Mouse (Mus musculus) small intestine, adult 2 months (tissue): ENCODE data around the gene Cdc42bpg.

ENCODE experiments used
- CTCF ChIP-seq: fragments of 200-500 bp; IDR thresholded peaks from 2 replicates; pipeline ENCODE4 v1.5.1; 2012; ENCODE audit warnings: low read depth, mild to moderate bottlenecking, control low read depth, inconsistent platforms, low read length, moderate library complexity, mixed read lengths; ENCODE audit not compliant: insufficient replicate concordance, insufficient read length; ENCODE audit errors: extremely low read depth
- POLR2A ChIP-seq: fragments of 200-500 bp; IDR thresholded peaks from 2 replicates; pipeline ENCODE4 v1.6.1; 2012; ENCODE audit warnings: low read depth, mild to moderate bottlenecking, control low read depth, inconsistent platforms, low read length, moderate library complexity

DNA sequence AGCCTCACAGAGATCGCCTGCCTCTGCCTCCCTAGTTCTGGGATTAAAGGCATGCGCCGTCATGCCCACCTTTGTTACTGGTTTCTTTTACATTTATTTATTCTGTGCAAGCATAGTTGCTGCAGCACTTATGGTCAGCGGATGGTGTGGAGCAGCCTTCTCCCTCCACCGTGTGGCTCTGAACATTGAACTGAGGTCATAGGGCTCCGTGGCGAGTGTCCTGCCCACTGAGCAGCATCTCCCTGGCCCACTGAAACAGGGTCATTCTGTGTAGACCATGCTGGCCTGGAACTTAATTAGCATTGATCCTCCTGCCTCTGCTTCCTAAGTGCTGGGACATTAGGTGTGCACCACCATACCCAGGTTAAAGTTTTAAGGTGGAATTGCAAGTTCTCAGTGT is 25.7 kb upstream of the Cdc42bpg start:
- TF ChIP-seq CTCF (no peak), POLR2A (no peak)
